Mouse (Mus musculus) MEL (cell line): ENCODE measurements around the gene Mbnl1. TPM values are rescaled to one million over a fixed set of nuclear protein-coding genes. Genes with fewer than 3 reads are reported as not detected.
A peak's percentile ranks its signal among the peaks of the same experiment; 100 is the strongest.

Experiments used
- DNase-seq: peaks from one replicate; pipeline ENCODE4 v3.0.0; 2011; ENCODE audit warnings: low read depth, low spot score
- H3K27ac ChIP-seq: 2 replicates; pipeline ENCODE4 v1.5.1; 2012; ENCODE audit warnings: low read depth, mild to moderate bottlenecking, control low read depth, low read length, moderate library complexity; ENCODE audit not compliant: control insufficient read depth
- H3K27me3 ChIP-seq, 2 experiments: fragments of 150-350 bp in 1 of 2; sonication (generic) in 1 of 2; 2 replicates each; pipeline ENCODE4 v1.6.1; 2012; ENCODE audit warnings: low read length in 2 of 2, mild to moderate bottlenecking in 2 of 2, improper control_type of control experiment in 1 of 2, moderate library complexity in 1 of 2; ENCODE audit not compliant: insufficient read depth in 2 of 2, control insufficient read depth in 1 of 2
- H3K36me3 ChIP-seq, 2 experiments: 2 replicates each; pipeline ENCODE4 v1.6.1; 2012 to 2014; ENCODE audit warnings: low read length in 2 of 2, improper control_type of control experiment in 1 of 2, inconsistent platforms in 1 of 2, mild to moderate bottlenecking in 1 of 2; ENCODE audit not compliant: insufficient read depth in 2 of 2, control insufficient read depth in 1 of 2
- H3K4me1 ChIP-seq, 2 experiments: fragments of 150-350 bp in 1 of 2; sonication (generic) in 1 of 2; 2 replicates each; pipeline ENCODE4 v1.6.1; 2012; ENCODE audit warnings: low read length in 2 of 2, improper control_type of control experiment in 1 of 2, mild to moderate bottlenecking in 1 of 2; ENCODE audit not compliant: insufficient read depth in 2 of 2, control insufficient read depth in 1 of 2
- H3K4me3 ChIP-seq, 2 experiments: fragments of 150-350 bp in 1 of 2; sonication (generic) in 1 of 2; 2 replicates each; pipeline ENCODE4 v1.5.1; 2012; ENCODE audit warnings: low read depth in 2 of 2, low read length in 2 of 2, mild to moderate bottlenecking in 2 of 2, moderate library complexity in 2 of 2, control low read depth in 1 of 2, improper control_type of control experiment in 1 of 2; ENCODE audit not compliant: control insufficient read depth in 1 of 2, insufficient read depth in 1 of 2
- H3K79me2 ChIP-seq: 2 replicates; pipeline ENCODE4 v1.6.1; 2012; ENCODE audit warnings: mild to moderate bottlenecking, low read length, moderate library complexity; ENCODE audit not compliant: control insufficient read depth, poor library complexity, insufficient read depth
- H3K9ac ChIP-seq: 2 replicates; pipeline ENCODE4 v1.6.1; 2012; ENCODE audit warnings: low read depth, mild to moderate bottlenecking, control low read depth, low read length, moderate library complexity; ENCODE audit not compliant: control insufficient read depth, poor library complexity, severe bottlenecking
- H3K9me3 ChIP-seq: fragments of 150-350 bp; sonication (generic); replicated peaks from 2 replicates; pipeline ENCODE4 v1.6.1; 2012; ENCODE audit warnings: mild to moderate bottlenecking, low read length, improper control_type of control experiment, moderate library complexity; ENCODE audit not compliant: insufficient read depth
- BHLHE40 ChIP-seq: IDR thresholded peaks from 2 replicates; pipeline ENCODE4 v1.6.1; 2012; ENCODE audit warnings: low read depth, mild to moderate bottlenecking, inconsistent platforms, low read length, improper control_type of control experiment, borderline replicate concordance
- CHD1 ChIP-seq: IDR thresholded peaks from 2 replicates; pipeline ENCODE4 v1.6.1; 2012; ENCODE audit warnings: low read depth, mild to moderate bottlenecking, inconsistent platforms, low read length, improper control_type of control experiment
- CHD2 ChIP-seq: IDR thresholded peaks from 2 replicates; pipeline ENCODE4 v1.6.1; 2011; ENCODE audit warnings: low read length, improper control_type of control experiment
- CTCF ChIP-seq, 3 experiments: IDR thresholded peaks in 2 of 3; conservative IDR thresholded peaks in 1 of 3; 2 replicates each; pipeline ENCODE4 v1.5.1; 2011 to 2012; ENCODE audit warnings: low read length in 3 of 3, low read depth in 2 of 3, mild to moderate bottlenecking in 2 of 3, improper control_type of control experiment in 1 of 3, inconsistent platforms in 1 of 3, mixed read lengths in 1 of 3, moderate library complexity in 1 of 3; ENCODE audit not compliant: control insufficient read depth in 1 of 3, insufficient read depth in 1 of 3, poor library complexity in 1 of 3, severe bottlenecking in 1 of 3
- EP300 ChIP-seq, 2 experiments: IDR thresholded peaks; 2 replicates each; pipeline ENCODE4 v1.6.1; 2011; ENCODE audit warnings: improper control_type of control experiment in 2 of 2, low read length in 2 of 2, low read depth in 1 of 2, mild to moderate bottlenecking in 1 of 2
- ETS1 ChIP-seq: IDR thresholded peaks from 2 replicates; pipeline ENCODE4 v1.6.1; 2012; ENCODE audit warnings: low read depth, mild to moderate bottlenecking, inconsistent platforms, low read length, improper control_type of control experiment, moderate library complexity
- GATA1 ChIP-seq: IDR thresholded peaks from 2 replicates; pipeline ENCODE4 v1.6.1; 2011; ENCODE audit warnings: low read depth, low read length, improper control_type of control experiment
- KAT2A ChIP-seq: conservative IDR thresholded peaks from 2 replicates; pipeline ENCODE4 v1.6.1; 2012; ENCODE audit warnings: low read depth, low read length, improper control_type of control experiment, inconsistent platforms
- MAFK ChIP-seq: IDR thresholded peaks from 2 replicates; pipeline ENCODE4 v1.6.1; 2011; ENCODE audit warnings: low read depth, mild to moderate bottlenecking, low read length, improper control_type of control experiment, borderline replicate concordance
- MAX ChIP-seq: IDR thresholded peaks from 2 replicates; pipeline ENCODE4 v1.6.1; 2011; ENCODE audit warnings: low read length, improper control_type of control experiment
- MAZ ChIP-seq: IDR thresholded peaks from 2 replicates; pipeline ENCODE4 v1.6.1; 2012; ENCODE audit warnings: low read depth, mild to moderate bottlenecking, inconsistent platforms, low read length, improper control_type of control experiment
- MXI1 ChIP-seq: IDR thresholded peaks from 2 replicates; pipeline ENCODE4 v1.6.1; 2011; ENCODE audit warnings: mild to moderate bottlenecking, low read depth, low read length, improper control_type of control experiment
- MYB ChIP-seq: IDR thresholded peaks from 2 replicates; pipeline ENCODE4 v1.6.1; 2011; ENCODE audit warnings: mild to moderate bottlenecking, low read depth, low read length, improper control_type of control experiment
- MYC ChIP-seq: IDR thresholded peaks from 2 replicates; pipeline ENCODE4 v1.6.1; 2011; ENCODE audit warnings: low read depth, mild to moderate bottlenecking, low read length, improper control_type of control experiment, moderate library complexity
- POLR2A ChIP-seq, 2 experiments: IDR thresholded peaks; 2 replicates each; pipeline ENCODE4 v1.6.1; 2011 to 2012; ENCODE audit warnings: low read length in 2 of 2, mild to moderate bottlenecking in 2 of 2, control low read depth in 1 of 2, improper control_type of control experiment in 1 of 2, low read depth in 1 of 2, moderate library complexity in 1 of 2; ENCODE audit not compliant: control insufficient read depth in 1 of 2, insufficient read depth in 1 of 2, poor library complexity in 1 of 2
- POLR2AphosphoS2 ChIP-seq: IDR thresholded peaks from 2 replicates; pipeline ENCODE4 v1.6.1; 2011; ENCODE audit warnings: low read length, improper control_type of control experiment
- POLR2AphosphoS5 ChIP-seq: IDR thresholded peaks from 2 replicates; pipeline ENCODE4 v1.6.1; 2012; ENCODE audit warnings: low read depth, borderline replicate concordance, mild to moderate bottlenecking, inconsistent platforms, low read length, moderate library complexity, mixed read lengths
- RAD21 ChIP-seq: IDR thresholded peaks from 2 replicates; pipeline ENCODE4 v1.6.1; 2011; ENCODE audit warnings: mild to moderate bottlenecking, low read depth, low read length, improper control_type of control experiment
- SIN3A ChIP-seq: IDR thresholded peaks from 2 replicates; pipeline ENCODE4 v1.6.1; 2012; ENCODE audit warnings: low read length, improper control_type of control experiment, inconsistent platforms
- SMC3 ChIP-seq: IDR thresholded peaks from 2 replicates; pipeline ENCODE4 v1.6.1; 2011; ENCODE audit warnings: low read depth, low read length, improper control_type of control experiment
- TAL1 ChIP-seq: IDR thresholded peaks from 2 replicates; pipeline ENCODE4 v1.6.1; 2012; ENCODE audit warnings: mild to moderate bottlenecking, inconsistent platforms, low read length, moderate library complexity, mixed read lengths
- TBP ChIP-seq: IDR thresholded peaks from 2 replicates; pipeline ENCODE4 v1.8.0; 2011; ENCODE audit warnings: low read depth, low read length, improper control_type of control experiment
- TCF12 ChIP-seq: IDR thresholded peaks from 2 replicates; pipeline ENCODE4 v1.6.1; 2014; ENCODE audit warnings: low read depth, mild to moderate bottlenecking, inconsistent platforms, low read length, improper control_type of control experiment, moderate library complexity
- UBTF ChIP-seq: IDR thresholded peaks from 2 replicates; pipeline ENCODE4 v1.6.1; 2012; ENCODE audit warnings: low read depth, mild to moderate bottlenecking, inconsistent platforms, low read length, improper control_type of control experiment, moderate library complexity, borderline replicate concordance; ENCODE audit not compliant: insufficient read depth
- USF1 ChIP-seq: IDR thresholded peaks from 2 replicates; pipeline ENCODE4 v1.6.1; 2014; ENCODE audit warnings: low read depth, mild to moderate bottlenecking, inconsistent platforms, low read length, improper control_type of control experiment, moderate library complexity
- USF2 ChIP-seq, 2 experiments: IDR thresholded peaks; 2 replicates each; pipeline ENCODE4 v1.6.1; 2011 to 2012; ENCODE audit warnings: improper control_type of control experiment in 2 of 2, low read length in 2 of 2, borderline replicate concordance in 1 of 2, inconsistent platforms in 1 of 2, low read depth in 1 of 2, mild to moderate bottlenecking in 1 of 2; ENCODE audit not compliant: insufficient read depth in 1 of 2
- ZC3H11A ChIP-seq: IDR thresholded peaks from 2 replicates; pipeline ENCODE4 v1.6.1; 2012; ENCODE audit warnings: low read depth, mild to moderate bottlenecking, inconsistent platforms, low read length, improper control_type of control experiment
- ZMIZ1 ChIP-seq: IDR thresholded peaks from 2 replicates; pipeline ENCODE4 v1.6.1; 2012; ENCODE audit warnings: low read depth, mild to moderate bottlenecking, inconsistent platforms, low read length, improper control_type of control experiment, moderate library complexity
- ZNF384 ChIP-seq: IDR thresholded peaks from 2 replicates; pipeline ENCODE4 v1.6.1; 2012; ENCODE audit warnings: low read depth, mild to moderate bottlenecking, inconsistent platforms, low read length, improper control_type of control experiment
- polyA plus RNA-seq, 2 experiments: library from polyadenylated mRNA; stranded (reverse) in 1 of 2; unstranded in 1 of 2; fragments of >175 nt in 1 of 2; fragments of >200 nt in 1 of 2; gene quantifications; 2 replicates each; pipeline versions ENCODE4 v1.2.1 to v1.2.4; 2012; ENCODE audit warnings: low replicate concordance in 2 of 2, low read depth in 1 of 2; ENCODE audit not compliant: insufficient read length in 2 of 2, insufficient read depth in 1 of 2, missing spikeins in 1 of 2
- total RNA-seq: library from RNA; depleted of rRNA; stranded (reverse); fragments of 300-350 nt; gene quantifications from 2 replicates; pipeline ENCODE4 v1.2.3, GENCODE M21; 2012

Gene Mbnl1
- total and polyA plus RNA-seq, 3 experiments: 250 to 371 (median 341) TPM

- Histone ChIP-seq H3K36me3 (peaks cover 34 to 77% of the 10 kb centered on the region in 2 experiments), H3K9ac (peak overlapping the region; percentile 6; the same call in 1 of the 2 replicates), H3K27me3 (no peaks in the 10 kb centered on the region), H3K9me3 (no peaks in the 10 kb centered on the region), H3K27ac (peak overlapping the region; percentile 65), H3K4me3 (no peak overlapping the region), H3K79me2 (peaks cover 56% of the 10 kb centered on the region), H3K4me1 (peaks cover 44 to 49% of the 10 kb centered on the region in 2 experiments)
- 0 out of 4 replicates have a peak, but pooled peaks of 1 of the 2 experiments have one; percentile 10 for TF ChIP-seq EP300 (IDR thresholded peaks at IDR 0.05; ENCODE audit: low read depth in 1 of 2, low read length in 2 of 2)
- TF ChIP-seq RAD21: peak; percentile 18
- TF ChIP-seq USF2 (IDR thresholded peaks at IDR 0.05; ENCODE audit: borderline replicate concordance in 1 of 2, insufficient read depth in 1 of 2, low read depth in 1 of 2, low read length in 2 of 2): no peak
- TF ChIP-seq SMC3: peak; percentile 51
- peak; percentile 46 to 84 (median 61) for TF ChIP-seq CTCF (IDR thresholded peaks at IDR 0.05 in 2 of 3, conservative IDR thresholded peaks at IDR 0.05 in 1 of 3; ENCODE audit: control insufficient read depth in 1 of 3, insufficient read depth in 1 of 3, low read depth in 2 of 3, low read length in 3 of 3, poor library complexity in 1 of 3, severe bottlenecking in 1 of 3)
- TF ChIP-seq BHLHE40: no peak
- peak; percentile 86 for TF ChIP-seq GATA1
- TF ChIP-seq ZNF384: no peak
- TF ChIP-seq SIN3A: peak; percentile 27; the same call in 1 of the 2 replicates
- DNase-seq: peak; percentile 69
Measured at GRCm38 (mm10) chr3:60601686-60602085, 129.1 kb downstream of the Mbnl1 start.

DNA sequence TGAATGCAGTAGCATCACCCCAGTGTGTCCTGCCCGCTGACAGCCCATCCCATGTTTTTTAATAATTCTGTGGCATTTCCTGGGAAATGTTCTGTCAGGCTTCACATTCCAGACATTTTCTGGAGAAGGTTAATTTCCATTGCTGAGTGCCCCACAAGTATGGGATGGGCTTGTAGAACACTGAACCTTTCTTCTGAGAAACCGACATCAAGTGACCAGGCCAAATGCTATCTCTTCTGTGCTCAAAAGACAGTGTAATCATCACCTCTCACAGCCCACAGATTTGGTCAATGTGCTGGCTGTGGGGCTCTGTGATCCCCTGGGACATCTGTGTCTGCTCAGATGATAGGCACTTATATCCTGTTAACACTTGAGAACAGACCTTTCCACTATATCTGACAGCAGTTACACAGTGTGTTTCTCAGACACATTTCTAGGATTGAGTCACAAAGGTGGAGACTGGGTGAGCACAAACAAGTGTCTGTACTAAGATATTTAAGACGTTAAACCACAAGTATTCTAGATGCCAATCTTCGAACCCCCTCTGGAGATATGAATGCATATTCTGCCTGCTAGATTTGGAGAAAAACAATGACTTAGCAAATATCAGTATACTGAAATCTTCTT lies 130.4 kb downstream of the Mbnl1 start:
- H3K27me3 ChIP-seq: no peaks in the 10 kb centered on the region
- H3K9me3 ChIP-seq: no peaks in the 10 kb centered on the region
- H3K9ac ChIP-seq: peak overlapping the region; percentile 38
- H3K4me3 ChIP-seq: no peak overlapping the region
- H3K27ac ChIP-seq: peak overlapping the region; percentile 100
- peaks cover 53% of the 10 kb centered on the region for H3K79me2 ChIP-seq
- peaks cover 37 to 81% of the 10 kb centered on the region in 2 experiments for H3K36me3 ChIP-seq
- peaks cover 41 to 53% of the 10 kb centered on the region in 2 experiments for H3K4me1 ChIP-seq
- DNase-seq: peak; percentile 92
- peak; percentile 82 for TF ChIP-seq BHLHE40
- TF ChIP-seq KAT2A: peak; percentile 57
- TF ChIP-seq MYC: 0 out of 2 replicates have a peak, but pooled peaks have one; percentile 47
- peak; percentile 97 for TF ChIP-seq TAL1
- TF ChIP-seq POLR2A (IDR thresholded peaks at IDR 0.05; ENCODE audit: control insufficient read depth in 1 of 2, insufficient read depth in 1 of 2, low read depth in 1 of 2, low read length in 2 of 2, poor library complexity in 1 of 2): no peak; a peak in 1 of 4 replicates
- TF ChIP-seq USF1: no peak
- TF ChIP-seq ZC3H11A: peak; percentile 25; the same call in 1 of the 2 replicates
- TF ChIP-seq SMC3: 0 out of 2 replicates have a peak, but pooled peaks have one; percentile 5
- peak; percentile 72; the same call in 1 of the 2 replicates for TF ChIP-seq POLR2AphosphoS2
- peak; percentile 99 for TF ChIP-seq ETS1
- TF ChIP-seq TBP: 0 out of 2 replicates have a peak, but pooled peaks have one; percentile 30
- TF ChIP-seq ZMIZ1: peak; percentile 75
- TF ChIP-seq UBTF: 0 out of 2 replicates have a peak, but pooled peaks have one; percentile 65
- TF ChIP-seq MAFK: peak; percentile 94
- TF ChIP-seq CHD2: no peak
- TF ChIP-seq CTCF (IDR thresholded peaks at IDR 0.05 in 2 of 3, conservative IDR thresholded peaks at IDR 0.05 in 1 of 3; ENCODE audit: control insufficient read depth in 1 of 3, insufficient read depth in 1 of 3, low read depth in 2 of 3, low read length in 3 of 3, poor library complexity in 1 of 3, severe bottlenecking in 1 of 3): no peak
- TF ChIP-seq MYB: peak; percentile 96
- peak; percentile 58 for TF ChIP-seq MAZ
- TF ChIP-seq CHD1: no peak
- TF ChIP-seq SIN3A: peak; percentile 96
- peak; percentile 60 for TF ChIP-seq MAX
- no peak for TF ChIP-seq POLR2AphosphoS5
- peak; percentile 99 for TF ChIP-seq TCF12
- no peak for TF ChIP-seq RAD21
- TF ChIP-seq MXI1: peak; percentile 59; the same call in 1 of the 2 replicates
- TF ChIP-seq ZNF384: peak; percentile 26; the same call in 1 of the 2 replicates
